Mouse (Mus musculus) cerebellum, adult 2 months (tissue): ENCODE results near the gene Eri2.

Source experiments
- CTCF ChIP-seq: fragments of 200-500 bp; IDR thresholded peaks from 2 replicates; pipeline ENCODE4 v1.5.1; 2011; ENCODE audit warnings: low read depth, mild to moderate bottlenecking, control low read depth, low read length, moderate library complexity, borderline replicate concordance; ENCODE audit not compliant: insufficient read depth
- POLR2A ChIP-seq: fragments of 200-500 bp; IDR thresholded peaks from 2 replicates; pipeline ENCODE4 v1.6.1; 2011; ENCODE audit warnings: low read length, control low read depth, borderline replicate concordance; ENCODE audit not compliant: insufficient read depth

- no peak for TF ChIP-seq CTCF
- no peak for TF ChIP-seq POLR2A
Measured at GRCm38 (mm10) chr7:119738877-119739276, 55.0 kb downstream of the Eri2 start.
